In the genomic region with DNA sequence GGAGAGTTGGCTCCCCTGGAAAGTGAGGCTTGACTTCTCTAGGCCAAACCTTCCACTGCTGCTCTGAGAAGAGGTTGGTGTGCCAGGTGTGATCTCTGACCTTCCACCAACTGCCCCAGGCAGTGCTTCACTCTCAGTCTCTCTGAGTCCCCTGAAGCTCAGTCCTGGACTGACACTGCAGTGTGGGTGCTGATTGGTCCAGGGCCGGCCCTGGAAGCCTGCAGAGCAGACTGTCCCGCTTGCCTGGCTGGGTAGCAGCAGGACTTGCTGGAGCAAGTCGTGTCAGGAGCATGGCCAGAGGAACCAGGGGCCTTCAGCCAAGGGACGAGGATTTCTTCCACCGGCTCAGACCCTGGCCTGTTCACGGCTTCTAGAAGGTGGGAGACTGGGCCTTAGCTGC, we compare ENCODE assay signal across 29 mouse cellular contexts. TPM values are rescaled to one million over a fixed set of nuclear protein-coding genes. Genes with fewer than 3 reads are reported as not detected.
DNase-seq lines count a peak whose midpoint lies in the region; ATAC-seq and TF ChIP-seq lines count a peak whose summit lies in the region.
"Had no signal": no experiment of that assay in that cellular context is flagged by ENCODE, and none has a peak within 500 bp of the region (broad histone marks: within the 10 kb centered on the region; RNA-seq: fewer than 3 reads in every experiment).

No protein-coding gene starts in this region.

- no peak overlapping the region for H3K4me2 ChIP-seq in midbrain, embryonic 15.5 days
- H3K4me2 ChIP-seq: heart, embryonic 13.5 days; liver, embryonic 12.5 days; stomach, embryonic 15.5 days had no signal

- peaks cover 45% of the 10 kb centered on the region for H3K4me1 ChIP-seq in midbrain, embryonic 10.5 days
- peaks cover 8% of the 10 kb centered on the region for H3K4me1 ChIP-seq in midbrain, embryonic 15.5 days
- H3K4me1 ChIP-seq in heart, embryonic 10.5 days, result peaks cover 12% of the 10 kb centered on the region

- no peak overlapping the region for H3K9ac ChIP-seq in midbrain, embryonic 15.5 days
- H3K9ac ChIP-seq: heart, embryonic 13.5 days; liver, embryonic 12.5 days; liver, postnatal 0 days; stomach, embryonic 15.5 days had no signal

- no peak for TF ChIP-seq CTCF in gastrocnemius, adult 2 months (IDR thresholded peaks at IDR 0.05)

- DNase-seq in cerebellum, adult 11 months, result peak; percentile 31
- no peak for DNase-seq in gastrocnemius, adult 2 months
- no peak for DNase-seq in gastrocnemius, postnatal 36 days
- DNase-seq in midbrain, embryonic 10.5 days (ENCODE audit: low spot score), result no peak
- DNase-seq in adipocyte (ENCODE audit: low spot score), result peak; percentile 18
- DNase-seq in heart, embryonic 10.5 days (ENCODE audit: low spot score), result no peak
- DNase-seq: adrenal gland, adult 8-10 months; gastrocnemius, postnatal 25 days; heart, adult 2 months; heart, postnatal 10 days; kidney, adult 9 months; kidney, postnatal 10 days; left cerebral cortex, postnatal 4 days; liver, postnatal 0 days; lung, postnatal 36 days; right cerebral cortex, postnatal 25 days had no signal

- 88% methylated on average over 6 of the region's 6 CpGs for WGBS in midbrain, embryonic 10.5 days
- WGBS in midbrain, embryonic 15.5 days, result 90% methylated on average over 6 of the region's 6 CpGs
- WGBS in heart, embryonic 10.5 days, result 79% methylated on average over 6 of the region's 6 CpGs

- peaks cover 67% of the 10 kb centered on the region for H3K36me3 ChIP-seq in midbrain, embryonic 10.5 days
- peaks cover 35% of the 10 kb centered on the region for H3K36me3 ChIP-seq in midbrain, embryonic 15.5 days (replicated peaks)
- peaks cover 56% of the 10 kb centered on the region for H3K36me3 ChIP-seq in heart, embryonic 10.5 days

- H3K4me3 ChIP-seq in gastrocnemius, adult 2 months, result no peak overlapping the region
- H3K4me3 ChIP-seq in midbrain, embryonic 10.5 days, result no peak overlapping the region
- no peak overlapping the region for H3K4me3 ChIP-seq in midbrain, embryonic 15.5 days
- H3K4me3 ChIP-seq in heart, embryonic 10.5 days, result no peak overlapping the region
- H3K4me3 ChIP-seq: heart, adult 2 months; heart, embryonic 13.5 days; liver, embryonic 12.5 days; myocyte; stomach, embryonic 15.5 days had no signal

- 0 out of 2 replicates have a peak, but pooled peaks cover 5% of the 10 kb centered on the region for H3K27me3 ChIP-seq in midbrain, embryonic 10.5 days (ENCODE audit: low read depth, poor library complexity, severe bottlenecking)
- no peaks in the 10 kb centered on the region for H3K27me3 ChIP-seq in midbrain, embryonic 15.5 days (replicated peaks)
- peaks cover 24% of the 10 kb centered on the region for H3K27me3 ChIP-seq in heart, embryonic 10.5 days (ENCODE audit: insufficient read depth, poor library complexity, severe bottlenecking)
- H3K27me3 ChIP-seq: CH12.LX had no signal

- 0 out of 2 replicates have a peak overlapping the region, but pooled peaks have one; percentile 5 for H3K27ac ChIP-seq in gastrocnemius, adult 2 months
- peak overlapping the region; percentile 50; the same call in 1 of the 2 replicates for H3K27ac ChIP-seq in midbrain, embryonic 10.5 days (replicated peaks)
- no peak overlapping the region for H3K27ac ChIP-seq in midbrain, embryonic 15.5 days
- no peak overlapping the region for H3K27ac ChIP-seq in heart, embryonic 10.5 days
- H3K27ac ChIP-seq: heart, adult 2 months; heart, embryonic 13.5 days; liver, embryonic 12.5 days; stomach, embryonic 15.5 days had no signal

- H3K9me3 ChIP-seq in midbrain, embryonic 10.5 days (replicated peaks), result no peaks in the 10 kb centered on the region
- no peaks in the 10 kb centered on the region for H3K9me3 ChIP-seq in midbrain, embryonic 15.5 days
- no peaks in the 10 kb centered on the region for H3K9me3 ChIP-seq in heart, embryonic 10.5 days
- H3K9me3 ChIP-seq: heart, embryonic 13.5 days; liver, embryonic 12.5 days; stomach, embryonic 15.5 days had no signal

- no peak for ATAC-seq in cerebellum, adult (ENCODE audit: insufficient number of reproducible peaks, low FRiP score, low TSS enrichment)
- no peak for ATAC-seq in midbrain, embryonic 15.5 days (replicated peaks)
- ATAC-seq: activated CD4-positive, CD25-positive, alpha-beta regulatory T cell, adult 4 months; forebrain, embryonic 14.5 days; intestine, embryonic 16.5 days; liver, embryonic 12.5 days; liver, postnatal 0 days; midbrain, embryonic 16.5 days had no signal

- intact Hi-C loops in gastrocnemius, adult 2 months (cut with DNase I), result no loop called here
- intact Hi-C loops in gastrocnemius, postnatal 36 days (cut with DNase I), result no loop called here

RNA-seq across cellular contexts. Expression of gene Mapk8ip1, which starts 3.7 kb away (rescaled TPM):
- total RNA-seq in gastrocnemius, adult 2 months (2021), result 1 to 10 TPM; 3.0 to 3.9 TPM
- 1 to 10 TPM; 6.9 to 7.2 TPM for total RNA-seq in gastrocnemius, postnatal 36 days (2021)
- 58.3 and 70.5 TPM in 2 replicates for polyA plus RNA-seq in midbrain, embryonic 10.5 days (2016; fragmentation: Nextera tagmentation; extraction: Ambion mirVana)
- polyA plus RNA-seq in midbrain, embryonic 15.5 days (2015; fragmentation: Nextera tagmentation; extraction: Ambion mirVana), result 155 and 165 TPM in 2 replicates
- 7.5 and 18.2 TPM in 2 replicates for polyA plus RNA-seq in heart, embryonic 10.5 days (2016; fragmentation: Nextera tagmentation; extraction: Ambion mirVana)
- total RNA-seq: neutrophil, adult 5-6 weeks had no signal

RNA-seq across cellular contexts. Expression of gene 1700029I15Rik, which starts 22.4 kb away (rescaled TPM):
- total RNA-seq in gastrocnemius, adult 2 months (2021), result 1 to 10 TPM in 1 of 2 experiments, under 1 TPM in 1; 0.69 to 1.1 TPM
- under 1 TPM; 0.81 to 0.99 TPM for total RNA-seq in gastrocnemius, postnatal 36 days (2021)
- polyA plus RNA-seq in midbrain, embryonic 10.5 days (2016; fragmentation: Nextera tagmentation; extraction: Ambion mirVana), result 4.1 and 5.2 TPM in 2 replicates
- 7.6 and 8.4 TPM in 2 replicates for polyA plus RNA-seq in midbrain, embryonic 15.5 days (2015; fragmentation: Nextera tagmentation; extraction: Ambion mirVana)
- 0.89 and 2.7 TPM in 2 replicates for polyA plus RNA-seq in heart, embryonic 10.5 days (2016; fragmentation: Nextera tagmentation; extraction: Ambion mirVana)

RNA-seq across cellular contexts. Expression of gene Cry2, which starts 29.1 kb away (rescaled TPM):
- 10 to 100 TPM; 12.5 to 26.8 TPM for total RNA-seq in gastrocnemius, adult 2 months (2021)
- total RNA-seq in gastrocnemius, postnatal 36 days (2021), result 10 to 100 TPM; 16.9 to 21.9 TPM
- 32.8 and 36.2 TPM in 2 replicates for polyA plus RNA-seq in midbrain, embryonic 10.5 days (2016; fragmentation: Nextera tagmentation; extraction: Ambion mirVana)
- polyA plus RNA-seq in midbrain, embryonic 15.5 days (2015; fragmentation: Nextera tagmentation; extraction: Ambion mirVana), result 47.5 and 49.0 TPM in 2 replicates
- polyA plus RNA-seq in heart, embryonic 10.5 days (2016; fragmentation: Nextera tagmentation; extraction: Ambion mirVana), result 21.0 and 23.3 TPM in 2 replicates

RNA-seq across cellular contexts. Expression of gene Large2, which starts 30.1 kb away (rescaled TPM):
- under 1 TPM in 1 of 2 experiments, not detected in 1; 0.64 TPM for total RNA-seq in gastrocnemius, adult 2 months (2021)
- total RNA-seq in gastrocnemius, postnatal 36 days (2021), result under 1 TPM; 0.52 to 0.84 TPM
- 16.2 and 25.6 TPM in 2 replicates for polyA plus RNA-seq in midbrain, embryonic 10.5 days (2016; fragmentation: Nextera tagmentation; extraction: Ambion mirVana)
- 1.5 and 1.9 TPM in 2 replicates for polyA plus RNA-seq in midbrain, embryonic 15.5 days (2015; fragmentation: Nextera tagmentation; extraction: Ambion mirVana)
- 1.6 and 7.0 TPM in 2 replicates for polyA plus RNA-seq in heart, embryonic 10.5 days (2016; fragmentation: Nextera tagmentation; extraction: Ambion mirVana)
- total RNA-seq: heart, adult 2 months; megakaryocyte, adult 5-6 weeks; neutrophil, adult 5-6 weeks had no signal
- polyA plus RNA-seq: activated CD4-positive, CD25-positive, alpha-beta regulatory T cell, adult 4 months had no signal

RNA-seq across cellular contexts. Expression of gene Pex16, which starts 30.3 kb away (rescaled TPM):
- 10 to 100 TPM; 15.9 to 19.5 TPM for total RNA-seq in gastrocnemius, adult 2 months (2021)
- total RNA-seq in gastrocnemius, postnatal 36 days (2021), result 10 to 100 TPM; 14.1 to 23.0 TPM
- polyA plus RNA-seq in midbrain, embryonic 10.5 days (2016; fragmentation: Nextera tagmentation; extraction: Ambion mirVana), result 26.1 and 27.1 TPM in 2 replicates
- 41.3 and 47.5 TPM in 2 replicates for polyA plus RNA-seq in midbrain, embryonic 15.5 days (2015; fragmentation: Nextera tagmentation; extraction: Ambion mirVana)
- 19.0 and 19.2 TPM in 2 replicates for polyA plus RNA-seq in heart, embryonic 10.5 days (2016; fragmentation: Nextera tagmentation; extraction: Ambion mirVana)

Comparison
In these comparisons a context has a peak if more than half of its experiments do, and no peak if none do; other contexts are left out.
1. H3K27ac ChIP-seq: peak in gastrocnemius, adult 2 months (single experiment) and midbrain, embryonic 10.5 days (single experiment); none in midbrain, embryonic 15.5 days (single experiment) and heart, embryonic 10.5 days (single experiment).
2. DNase-seq: peak in cerebellum, adult 11 months (single experiment) and adipocyte (single experiment); none in gastrocnemius, adult 2 months (single experiment), gastrocnemius, postnatal 36 days (0 of 2), midbrain, embryonic 10.5 days (single experiment) and heart, embryonic 10.5 days (single experiment).